Mouse (Mus musculus) left cerebral cortex, postnatal 10 days (tissue): ENCODE data around the gene Fam47e. TPM values are rescaled to one million over a fixed set of nuclear protein-coding genes. Genes with fewer than 3 reads are reported as not detected.

Experiments used
- DNase-seq, 2 experiments: peaks; one replicate each; pipeline ENCODE4 v3.0.0; 2021 to 2022; ENCODE audit warnings: low spot score in 2 of 2, mixed read lengths in 1 of 2; ENCODE audit errors: extremely low spot score in 1 of 2
- intact Hi-C: fragments of 180-260 bp; cut with DNase I; formaldehyde crosslinking; loops from one replicate; pipeline ENCODE4 v1.15.1; 2025
- total RNA-seq, 2 experiments: library from RNA; stranded (reverse); gene quantifications; 2 replicates each; pipeline ENCODE4 v1.2.3; 2021

Gene Fam47e
- total RNA-seq, 2 experiments from 2014 or later = 0.55 TPM; not detected in 1

DNA sequence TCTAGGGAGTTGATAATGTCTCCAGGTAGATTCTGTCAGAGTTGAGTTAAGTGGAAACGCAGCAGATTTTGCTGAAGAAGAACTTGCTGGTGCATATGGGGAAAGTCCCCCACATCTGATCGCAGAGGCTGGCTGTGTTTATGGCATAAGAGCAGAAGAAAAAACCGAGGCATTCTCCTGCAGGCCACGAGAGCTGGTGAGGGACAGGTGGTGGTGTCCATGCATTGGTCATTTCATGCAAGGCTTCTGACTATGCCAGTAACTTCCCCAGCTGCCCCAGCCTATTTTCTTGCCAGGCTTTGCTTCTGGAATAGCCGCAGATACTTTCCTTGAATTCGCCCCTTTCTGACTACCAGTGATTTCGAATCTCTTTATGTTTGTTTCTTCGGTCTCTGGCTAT is 42.0 kb downstream of the Fam47e start:
- intact Hi-C loops = no loop called here
- DNase-seq = no peak

GRCm38 (mm10) chr5:92599030-92599429 is 44.2 kb downstream of the Fam47e start:
- no peak for DNase-seq
- intact Hi-C loops = no loop called here

DNA sequence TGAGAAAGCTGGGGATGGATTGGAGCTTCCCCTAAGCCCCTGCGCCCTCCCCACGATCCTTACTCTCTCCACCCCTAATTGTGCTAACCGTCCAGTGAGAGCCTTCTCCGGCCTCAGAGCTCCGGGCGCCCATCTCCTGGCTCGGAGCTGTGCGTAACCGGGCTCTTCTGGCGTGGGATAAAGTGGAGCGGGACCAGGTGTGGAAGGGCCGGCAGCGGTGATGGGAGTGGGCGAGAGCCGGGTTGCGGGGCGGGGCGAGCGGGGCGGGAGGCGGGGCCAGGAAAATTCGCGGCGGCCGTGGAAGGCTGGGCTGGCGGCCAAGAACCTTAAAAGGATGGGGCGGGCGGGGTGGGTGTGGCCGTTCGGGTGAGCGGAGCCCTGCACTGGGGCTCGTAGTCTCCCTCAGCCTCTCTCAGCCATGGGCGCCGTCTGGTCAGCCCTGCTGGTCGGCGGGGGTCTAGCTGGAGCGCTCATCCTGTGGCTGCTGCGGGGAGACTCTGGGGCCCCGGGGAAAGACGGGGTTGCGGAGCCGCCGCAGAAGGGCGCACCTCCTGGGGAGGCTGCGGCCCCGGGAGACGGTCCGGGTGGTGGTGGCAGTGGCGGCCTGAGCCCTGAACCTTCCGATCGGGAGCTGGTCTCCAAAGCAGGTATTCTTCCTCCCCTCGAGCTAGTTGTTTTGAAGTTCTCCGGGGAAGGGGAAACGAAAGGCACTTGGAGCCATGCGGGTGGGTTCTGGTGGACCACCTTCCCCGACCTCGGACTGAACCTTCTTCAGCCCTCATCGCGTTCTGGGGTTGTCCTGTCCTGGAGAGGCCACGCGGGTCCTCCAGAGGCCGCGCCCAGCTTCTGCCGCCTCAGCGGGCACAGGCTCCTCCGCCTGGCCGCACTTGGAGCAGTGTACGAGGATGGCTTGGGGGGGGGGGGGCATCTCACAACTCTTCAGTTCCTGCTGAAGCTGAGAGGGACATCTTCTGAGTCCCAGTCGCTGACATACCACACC is 48.1 kb downstream of the Fam47e start, which contains the start of gene Stbd1:
TSS of gene Stbd1 (plus strand) at position 351 of the 1,000 bp plus-strand sequence.
- intact Hi-C loops = loop anchor here (5.0 kb wide), 1 partner anchor 141 kb away; no protein-coding TSS in a partner anchor
- DNase-seq = peak in 1 of 2 experiments; percentile 60

DNA sequence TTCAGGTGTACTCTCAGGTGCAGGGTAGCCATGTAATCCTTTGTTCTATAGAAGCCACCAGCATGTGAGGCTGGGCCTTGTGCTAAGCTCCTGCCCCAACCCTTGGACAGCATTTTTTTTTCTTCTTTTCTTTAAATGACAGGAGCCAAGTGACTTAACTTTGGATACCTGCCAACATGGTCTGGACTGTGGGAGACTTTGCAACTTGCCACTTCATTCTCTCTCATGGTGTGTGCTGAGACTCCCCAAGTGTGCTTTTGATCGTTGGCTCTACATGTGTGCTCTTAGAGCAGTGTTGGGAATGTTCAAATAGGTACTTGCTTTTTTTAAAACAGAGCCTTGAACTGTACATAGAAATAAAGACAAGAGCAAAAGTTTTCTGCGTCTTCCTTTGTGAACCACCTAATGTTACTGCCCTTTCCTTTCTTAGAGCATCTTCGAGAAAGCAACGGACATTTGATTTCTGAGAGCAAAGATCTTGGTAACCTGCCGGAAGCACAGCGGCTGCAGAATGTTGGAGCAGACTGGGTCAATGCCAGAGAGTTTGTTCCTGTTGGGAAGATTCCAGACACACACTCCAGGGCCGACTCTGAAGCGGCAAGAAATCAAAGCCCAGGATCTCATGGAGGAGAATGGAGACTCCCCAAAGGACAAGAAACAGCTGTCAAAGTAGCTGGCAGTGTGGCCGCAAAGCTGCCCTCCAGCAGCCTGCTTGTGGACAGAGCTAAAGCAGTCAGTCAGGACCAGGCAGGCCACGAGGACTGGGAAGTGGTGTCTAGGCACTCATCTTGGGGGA is 49.8 kb downstream of the Fam47e start:
- intact Hi-C loops = loop anchor here (5.0 kb wide), 1 partner anchor 142 kb away; no protein-coding TSS in a partner anchor

DNA sequence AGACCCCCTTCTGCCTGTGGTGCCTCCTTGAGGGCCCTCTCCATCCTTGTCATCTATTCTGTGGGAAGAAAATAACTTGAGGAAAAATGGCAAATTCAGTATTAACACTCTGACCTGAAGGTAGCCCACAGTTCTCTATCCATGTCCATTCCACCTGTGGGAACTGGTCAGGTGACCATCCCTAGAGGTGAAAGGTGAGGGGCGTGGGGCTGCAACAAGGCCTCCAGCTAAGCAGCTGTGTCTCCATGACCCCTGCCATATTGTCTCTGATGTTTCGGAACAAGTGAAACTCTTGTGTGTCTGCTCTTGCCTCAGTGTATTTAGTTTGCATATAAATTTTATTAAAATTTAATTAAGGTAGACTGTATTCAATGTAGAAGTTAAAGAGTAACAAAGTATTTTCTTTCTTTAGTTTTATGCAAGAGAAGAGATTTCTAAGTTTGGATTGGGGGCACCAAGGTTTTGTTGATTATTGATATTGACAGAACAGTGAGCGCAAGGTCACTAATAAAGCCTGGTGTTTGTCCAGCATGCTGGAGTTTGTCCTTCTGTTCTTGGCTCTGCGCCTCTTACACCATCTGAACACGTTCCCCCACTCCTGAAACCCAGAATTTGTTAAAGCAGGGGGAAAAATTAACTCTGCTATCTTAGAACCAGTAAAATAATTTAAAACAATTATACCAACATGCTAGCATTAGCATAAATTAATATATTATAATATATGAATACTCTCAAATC is 52.8 kb downstream of the Fam47e start:
- DNase-seq = no peak
- intact Hi-C loops = no loop called here

More for the DNA sequence above, 49.8 kb downstream of the Fam47e start:
- peak in 1 of 2 experiments; percentile 61 for DNase-seq

GRCm38 (mm10) chr5:92612756-92613155 is 57.9 kb downstream of the Fam47e start:
- intact Hi-C loops = no loop called here
- DNase-seq = no peak

DNA sequence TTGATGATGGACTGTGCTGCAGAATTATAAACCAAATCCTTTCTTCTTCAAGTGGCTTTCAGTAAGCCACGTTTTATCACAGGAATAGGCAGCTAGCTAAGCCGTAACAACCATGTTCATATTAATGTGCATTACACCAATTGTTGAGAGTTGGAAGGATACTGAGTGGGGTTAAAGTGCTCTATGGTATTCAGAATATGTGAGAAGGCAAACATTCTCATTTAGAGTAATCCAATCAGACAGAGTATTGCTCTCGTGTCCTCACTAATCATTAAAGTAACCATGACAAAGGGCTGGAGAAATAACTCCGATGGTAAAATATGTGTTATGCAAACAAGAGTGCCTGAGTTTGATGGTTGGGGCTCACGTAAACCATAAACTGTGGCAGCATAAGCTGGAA is 67.0 kb downstream of the Fam47e start:
- intact Hi-C loops = no loop called here
- no peak for DNase-seq

GRCm38 (mm10) chr5:92627896-92628295 is 73.0 kb downstream of the Fam47e start:
- intact Hi-C loops = no loop called here
- DNase-seq = no peak

DNA sequence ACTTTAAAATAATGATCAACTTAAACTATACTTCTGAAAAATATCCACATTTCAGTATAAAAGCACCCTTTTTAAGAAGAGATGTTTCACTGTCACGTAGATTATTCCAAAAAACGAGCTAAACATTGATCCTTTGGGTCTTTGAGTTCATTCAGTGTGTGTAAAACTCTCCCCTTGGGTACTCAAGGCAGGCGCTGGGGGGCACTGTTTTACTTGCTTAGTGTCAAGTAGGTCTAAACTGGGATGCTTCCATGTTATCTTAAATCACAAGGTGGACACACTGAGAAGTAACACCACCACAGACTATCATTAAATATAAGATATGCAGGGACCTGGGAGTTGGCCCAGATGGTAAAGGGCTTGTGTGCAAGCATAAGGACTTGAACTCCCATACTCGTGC is 78.7 kb downstream of the Fam47e start:
- intact Hi-C loops = no loop called here
- no peak for DNase-seq

GRCm38 (mm10) chr5:92634916-92635315 is 80.0 kb downstream of the Fam47e start:
- intact Hi-C loops = no loop called here
- no peak for DNase-seq

- intact Hi-C loops = no loop called here
Measured at GRCm38 (mm10) chr5:92635891-92636290, 81.0 kb downstream of the Fam47e start.

GRCm38 (mm10) chr5:92640861-92641260 is 86.0 kb downstream of the Fam47e start:
- intact Hi-C loops = no loop called here
- DNase-seq = no peak

More at GRCm38 (mm10) chr5:92635891-92636290, 81.0 kb downstream of the Fam47e start:
- DNase-seq = no peak

Other genes starting within 250 kb of the Fam47e start
- 10 to 100 TPM; 20.5 to 25.3 TPM for gene Sdad1, start 244.6 kb upstream of the Fam47e start, total RNA-seq
- gene Cxcl9, start 227.0 kb upstream of the Fam47e start, total RNA-seq = not detected
- gene Art3, start 223.2 kb upstream of the Fam47e start, total RNA-seq = 1 to 10 TPM; 7.6 to 9.5 TPM
- gene Cxcl10, start 206.2 kb upstream of the Fam47e start, total RNA-seq = not detected
- 10 to 100 TPM; 38.0 to 41.7 TPM for gene Nup54, start 119.8 kb upstream of the Fam47e start, total RNA-seq
- gene Scarb2, start 48.2 kb upstream of the Fam47e start, total RNA-seq = 10 to 100 TPM; 90.0 to 92.6 TPM
- gene Stbd1, start 48.0 kb downstream of the Fam47e start, total RNA-seq = 1 to 10 TPM in 1 of 2 experiments, under 1 TPM in 1; 0.73 to 1.5 TPM
- gene Ccdc158, start 120.2 kb downstream of the Fam47e start, total RNA-seq = under 1 TPM; 0.26 to 0.41 TPM
- gene Shroom3, start 128.4 kb downstream of the Fam47e start, total RNA-seq = 1 to 10 TPM; 4.2 to 4.9 TPM